Mouse (Mus musculus): ENCODE results near the gene Crybb3. TPM values are rescaled to one million over a fixed set of nuclear protein-coding genes. Genes with fewer than 3 reads are reported as not detected.
A peak's percentile ranks its signal among the peaks of the same experiment; 100 is the strongest.

Gene Crybb3
- polyA plus RNA-seq, 1 experiment from 2014 or later = 1.0 TPM

DNA sequence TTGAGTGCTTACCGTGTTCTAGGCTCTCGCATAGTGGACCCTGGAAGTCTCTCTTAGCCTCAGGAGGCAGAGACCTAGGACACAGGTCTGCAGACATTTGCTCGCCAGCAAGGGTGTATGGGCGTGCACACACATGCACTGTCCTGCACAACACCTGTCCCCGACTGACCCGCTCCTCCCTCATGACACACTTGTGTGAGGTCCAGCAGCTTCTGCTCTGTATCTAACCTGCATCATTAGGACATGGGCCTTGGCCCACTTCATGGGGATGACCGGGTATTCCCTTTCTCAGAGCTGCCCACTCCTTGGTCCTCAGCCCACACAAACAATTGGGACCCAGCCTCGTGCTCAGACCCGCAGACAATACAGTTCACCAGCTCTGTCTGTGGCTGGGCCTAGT lies 364 bp downstream of the Crybb3 start:
- H3K9me3 ChIP-seq = no peaks in the 10 kb centered on the region
- H3K4me1 ChIP-seq = peaks cover 10% of the 10 kb centered on the region; the same call in 1 of the 2 replicates
- 0 out of 2 replicates have a peak, but pooled peaks cover 2% of the 10 kb centered on the region for H3K27me3 ChIP-seq (replicated peaks; ENCODE audit: low read depth, poor library complexity, severe bottlenecking)
- no peak overlapping the region for H3K27ac ChIP-seq (replicated peaks)
- H3K36me3 ChIP-seq (replicated peaks) = no peaks in the 10 kb centered on the region
- no peak overlapping the region for H3K4me3 ChIP-seq
- DNase-seq (ENCODE audit: low spot score) = no peak
- WGBS = 88% methylated on average over 9 of the region's 9 CpGs

- H3K4me3 ChIP-seq = peak overlapping the region; percentile 42
- H3K27ac ChIP-seq (replicated peaks) = no peak overlapping the region
These were observed 1.6 kb downstream of the Crybb3 start for GRCm38 (mm10) chr5:113079783-113080182.

GRCm38 (mm10) chr5:113078686-113079085 lies 2.7 kb downstream of the Crybb3 start:
- DNase-seq (ENCODE audit: low spot score) = no peak
- WGBS = 68% methylated on average over 5 of the region's 5 CpGs
- Histone ChIP-seq H3K36me3 (replicated peaks) (no peaks in the 10 kb centered on the region), H3K4me1 (peaks cover 10% of the 10 kb centered on the region; the same call in 1 of the 2 replicates), H3K27me3 (replicated peaks; ENCODE audit: low read depth, poor library complexity, severe bottlenecking) (0 out of 2 replicates have a peak, but pooled peaks cover 2% of the 10 kb centered on the region), H3K9me3 (no peaks in the 10 kb centered on the region), H3K4me3 (no peak overlapping the region), H3K27ac (replicated peaks) (no peak overlapping the region)

More at GRCm38 (mm10) chr5:113079783-113080182, 1.6 kb downstream of the Crybb3 start:
- H3K9me3 ChIP-seq = no peaks in the 10 kb centered on the region
- no peaks in the 10 kb centered on the region for H3K36me3 ChIP-seq (replicated peaks)
- H3K27me3 ChIP-seq (replicated peaks; ENCODE audit: low read depth, poor library complexity, severe bottlenecking) = 0 out of 2 replicates have a peak, but pooled peaks cover 2% of the 10 kb centered on the region
- 17% methylated on average over 21 of the region's 21 CpGs for WGBS
- DNase-seq (ENCODE audit: low spot score) = peak; percentile 72
- peaks cover 10% of the 10 kb centered on the region; the same call in 1 of the 2 replicates for H3K4me1 ChIP-seq

- Histone ChIP-seq H3K4me3 (no peak within 1 kb of the TSS), H3K27ac (replicated peaks) (no peak within 1 kb of the TSS), H3K9me3 (no peaks in the 10 kb centered on the region), H3K36me3 (replicated peaks) (no peaks in the 10 kb centered on the region), H3K4me1 (no peaks in the 10 kb centered on the region), H3K27me3 (replicated peaks; ENCODE audit: low read depth, poor library complexity, severe bottlenecking) (no peaks in the 10 kb centered on the region)
- DNase-seq (ENCODE audit: low spot score) = no peak
These were observed 11.4 kb downstream of the Crybb3 start, which contains the start of gene Crybb2 for GRCm38 (mm10) chr5:113070017-113070416. TSS of gene Crybb2 (minus strand) at chr5:113070117.

GRCm38 (mm10) chr5:113054308-113054707 lies 27.1 kb downstream of the Crybb3 start:
- peak; percentile 87 for DNase-seq (ENCODE audit: low spot score)
- WGBS = 5% methylated on average over 16 of the region's 16 CpGs

DNA sequence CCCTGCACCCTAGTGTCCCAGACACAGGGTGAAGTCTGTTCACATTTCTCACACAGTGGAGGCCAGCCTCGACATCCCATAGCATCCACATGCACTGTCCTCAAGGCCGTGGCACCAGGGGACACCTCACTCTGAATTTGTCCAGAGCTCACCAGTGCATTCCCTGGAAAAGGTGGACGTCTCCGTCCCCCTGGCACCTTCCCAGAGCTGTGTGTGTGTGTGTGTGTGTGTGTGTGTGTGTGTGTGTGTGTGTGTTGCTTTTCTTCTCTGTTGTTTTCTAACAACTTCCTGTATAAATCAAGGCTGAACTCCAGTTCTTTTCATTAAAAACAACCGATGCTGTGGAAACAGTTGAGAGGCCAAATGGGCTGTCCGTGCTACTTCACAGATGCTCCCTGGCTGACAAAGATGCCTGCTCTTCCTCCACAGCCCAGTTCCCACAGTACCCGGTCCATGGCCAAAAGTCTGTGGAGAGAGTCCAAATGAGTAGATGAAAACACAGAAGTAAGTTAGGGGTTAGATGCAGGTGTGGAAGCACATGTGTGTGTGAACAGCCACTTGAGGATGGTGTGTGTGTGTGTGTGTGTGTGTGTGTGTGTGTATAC lies 30.7 kb downstream of the Crybb3 start:
- H3K36me3 ChIP-seq (replicated peaks) = no peaks in the 10 kb centered on the region
- no peaks in the 10 kb centered on the region; the same call in 1 of the 2 replicates for H3K4me1 ChIP-seq
- H3K9me3 ChIP-seq = 0 out of 2 replicates have a peak, but pooled peaks cover 4% of the 10 kb centered on the region
- H3K27ac ChIP-seq (replicated peaks) = no peak overlapping the region
- no peak for DNase-seq (ENCODE audit: low spot score)
- peaks cover 16% of the 10 kb centered on the region; the same call in 1 of the 2 replicates for H3K27me3 ChIP-seq (replicated peaks; ENCODE audit: low read depth, poor library complexity, severe bottlenecking)
- 75% methylated on average over 7 of the region's 7 CpGs for WGBS
- no peak overlapping the region for H3K4me3 ChIP-seq

More at GRCm38 (mm10) chr5:113054308-113054707, 27.1 kb downstream of the Crybb3 start:
- H3K36me3 ChIP-seq (replicated peaks) = no peaks in the 10 kb centered on the region
- peaks cover 16% of the 10 kb centered on the region; the same call in 1 of the 2 replicates for H3K27me3 ChIP-seq (replicated peaks; ENCODE audit: low read depth, poor library complexity, severe bottlenecking)
- H3K27ac ChIP-seq (replicated peaks) = no peak overlapping the region
- H3K4me1 ChIP-seq = no peaks in the 10 kb centered on the region; the same call in 1 of the 2 replicates
- H3K9me3 ChIP-seq = 0 out of 2 replicates have a peak, but pooled peaks cover 4% of the 10 kb centered on the region
- no peak overlapping the region for H3K4me3 ChIP-seq

DNA sequence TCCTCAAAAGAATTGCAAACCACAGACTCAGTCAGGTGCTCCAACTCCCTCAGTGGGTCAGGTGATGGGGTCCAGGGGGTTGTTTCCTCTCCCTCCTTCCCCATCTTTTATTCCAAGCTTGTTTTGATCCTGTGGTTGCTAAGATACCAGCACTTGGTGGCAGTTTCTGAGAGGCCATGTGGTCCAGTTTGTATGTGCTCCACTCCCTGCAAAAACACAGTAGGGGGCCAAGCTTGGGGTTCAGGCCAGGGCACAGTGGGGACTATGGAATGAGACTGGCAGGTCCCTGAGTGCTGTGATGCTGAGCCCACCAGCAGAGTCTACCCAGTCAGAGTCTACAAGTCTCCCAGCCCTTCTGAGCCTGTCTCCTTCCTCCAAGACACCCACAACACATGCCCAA lies 31.5 kb downstream of the Crybb3 start:
- Histone ChIP-seq H3K27me3 (replicated peaks; ENCODE audit: low read depth, poor library complexity, severe bottlenecking) (peaks cover 14% of the 10 kb centered on the region; the same call in 1 of the 2 replicates), H3K4me3 (no peak overlapping the region), H3K9me3 (0 out of 2 replicates have a peak, but pooled peaks cover 4% of the 10 kb centered on the region), H3K36me3 (replicated peaks) (no peaks in the 10 kb centered on the region), H3K4me1 (no peaks in the 10 kb centered on the region; the same call in 1 of the 2 replicates), H3K27ac (replicated peaks) (no peak overlapping the region)
- DNase-seq (ENCODE audit: low spot score) = no peak

DNA sequence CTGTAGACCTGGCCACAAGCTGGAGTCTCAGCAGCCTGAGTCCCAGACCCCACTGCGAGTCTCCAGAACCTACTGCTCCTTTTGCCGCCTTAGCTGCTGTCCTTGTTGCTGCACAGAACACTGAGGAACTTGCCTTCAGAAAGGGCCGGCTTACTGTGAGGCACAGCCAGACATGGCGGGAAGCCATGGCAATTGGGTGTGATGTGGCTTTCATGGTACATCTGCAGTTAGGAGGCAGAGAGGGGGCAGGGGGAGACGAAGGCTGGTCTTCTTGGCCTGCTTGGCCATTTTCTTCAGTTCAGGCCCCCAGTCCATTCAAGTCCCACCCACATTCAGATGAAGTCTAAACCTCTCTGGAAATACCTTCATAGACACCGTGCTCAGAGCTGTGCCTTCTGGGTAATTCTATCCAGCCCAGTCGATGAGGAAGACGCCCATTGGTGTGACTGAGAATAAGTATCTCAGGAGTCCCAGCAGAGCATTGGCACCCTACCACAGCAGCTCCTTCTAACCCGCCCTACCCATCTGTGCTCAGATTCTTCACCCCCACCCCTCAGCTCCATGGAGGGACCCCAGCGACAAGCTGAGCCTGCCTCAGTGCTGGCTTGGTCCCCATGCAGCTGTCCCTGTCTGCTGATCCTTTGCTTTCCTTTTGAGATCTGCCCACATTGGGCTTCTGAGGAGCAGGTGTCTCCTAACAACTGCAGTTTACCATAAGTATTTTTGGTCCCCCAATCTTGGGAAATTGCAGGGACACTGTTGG lies 35.7 kb downstream of the Crybb3 start:
- Histone ChIP-seq H3K4me1 (peaks cover 17% of the 10 kb centered on the region), H3K36me3 (replicated peaks) (no peaks in the 10 kb centered on the region), H3K27me3 (replicated peaks; ENCODE audit: low read depth, poor library complexity, severe bottlenecking) (no peaks in the 10 kb centered on the region), H3K4me3 (no peak overlapping the region), H3K9me3 (no peaks in the 10 kb centered on the region), H3K27ac (replicated peaks) (0 out of 2 replicates have a peak overlapping the region, but pooled peaks have one; percentile 15)
- WGBS = 88% methylated on average over 10 of the region's 10 CpGs
- DNase-seq (ENCODE audit: low spot score) = no peak

DNA sequence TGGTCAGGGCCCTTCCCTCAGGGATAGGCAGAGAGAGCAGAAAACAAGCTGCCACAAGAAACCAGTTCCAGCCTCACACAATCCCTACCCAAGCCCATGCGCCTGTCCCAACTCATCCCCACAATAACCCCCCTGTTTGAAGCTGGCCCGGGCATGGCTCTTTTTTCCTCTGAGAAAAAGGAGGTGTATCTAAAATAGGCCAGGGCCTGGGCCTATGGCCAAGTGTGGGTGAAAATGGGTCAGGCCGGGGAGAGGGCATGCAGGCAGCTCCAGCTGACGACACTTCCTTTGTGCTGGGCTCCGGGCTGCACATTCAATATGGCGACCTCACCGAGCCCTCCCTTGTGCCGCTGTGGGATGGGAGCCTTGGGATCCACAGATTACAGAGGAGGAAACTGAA lies 37.9 kb downstream of the Crybb3 start:
- no peaks in the 10 kb centered on the region for H3K9me3 ChIP-seq
- no peak overlapping the region for H3K4me3 ChIP-seq
- no peaks in the 10 kb centered on the region for H3K36me3 ChIP-seq (replicated peaks)
- 92% methylated on average over 8 of the region's 8 CpGs for WGBS
- H3K4me1 ChIP-seq = peaks cover 20% of the 10 kb centered on the region
- H3K27me3 ChIP-seq (replicated peaks; ENCODE audit: low read depth, poor library complexity, severe bottlenecking) = no peaks in the 10 kb centered on the region
- DNase-seq (ENCODE audit: low spot score) = no peak
- no peak overlapping the region; the same call in 1 of the 2 replicates for H3K27ac ChIP-seq (replicated peaks)

GRCm38 (mm10) chr5:113041567-113042071 lies 39.8 kb downstream of the Crybb3 start:
- H3K4me1 ChIP-seq = peaks cover 22% of the 10 kb centered on the region
- peak; percentile 45 for DNase-seq (ENCODE audit: low spot score)
- WGBS = 22% methylated on average over 5 of the region's 5 CpGs
- H3K27ac ChIP-seq (replicated peaks) = peak overlapping the region; percentile 49
- no peak overlapping the region for H3K4me3 ChIP-seq
- no peaks in the 10 kb centered on the region for H3K27me3 ChIP-seq (replicated peaks; ENCODE audit: low read depth, poor library complexity, severe bottlenecking)
- H3K36me3 ChIP-seq (replicated peaks) = no peaks in the 10 kb centered on the region
- no peaks in the 10 kb centered on the region for H3K9me3 ChIP-seq

- no peak for DNase-seq (ENCODE audit: low spot score)
- Histone ChIP-seq H3K27ac (replicated peaks) (peak overlapping the region; percentile 49), H3K9me3 (no peaks in the 10 kb centered on the region), H3K4me3 (no peak overlapping the region), H3K36me3 (replicated peaks) (no peaks in the 10 kb centered on the region), H3K4me1 (peaks cover 27% of the 10 kb centered on the region), H3K27me3 (replicated peaks; ENCODE audit: low read depth, poor library complexity, severe bottlenecking) (no peaks in the 10 kb centered on the region)
- 80% methylated on average over 6 of the region's 6 CpGs for WGBS
These were observed 40.6 kb downstream of the Crybb3 start for GRCm38 (mm10) chr5:113040776-113041175.

- no peak for DNase-seq (ENCODE audit: low spot score)
- Histone ChIP-seq H3K27ac (replicated peaks) (no peak overlapping the region), H3K4me1 (peaks cover 40% of the 10 kb centered on the region), H3K36me3 (replicated peaks) (no peaks in the 10 kb centered on the region), H3K9me3 (no peaks in the 10 kb centered on the region), H3K27me3 (replicated peaks; ENCODE audit: low read depth, poor library complexity, severe bottlenecking) (no peaks in the 10 kb centered on the region), H3K4me3 (no peak overlapping the region)
- 90% methylated on average over 6 of the region's 6 CpGs for WGBS
These were observed 42.8 kb downstream of the Crybb3 start for GRCm38 (mm10) chr5:113038601-113039000.
